Mouse (Mus musculus) ES-E14 (cell line): ENCODE data around the gene Ccdc3.

Source experiments
- ZC3H11A ChIP-seq: IDR thresholded peaks from 2 replicates; pipeline ENCODE4 v1.6.1; 2012; ENCODE audit warnings: low read depth, mild to moderate bottlenecking, inconsistent platforms, low read length, borderline replicate concordance
- ZNF384 ChIP-seq: IDR thresholded peaks from 2 replicates; pipeline ENCODE4 v1.6.1; 2012; ENCODE audit warnings: low read depth, low read length, inconsistent platforms

- TF ChIP-seq ZNF384 (no peak), ZC3H11A (no peak)
These were observed 33.2 kb downstream of the Ccdc3 start for GRCm38 (mm10) chr2:5170815-5171214.
